Mouse (Mus musculus): Measurements from ENCODE around the gene Dtx2. TPM values are rescaled to one million over a fixed set of nuclear protein-coding genes. Genes with fewer than 3 reads are reported as not detected.

Gene Dtx2
- total RNA-seq (2023): 31.2 to 37.8 TPM (median 33.0 TPM) in 4 replicates

GRCm38 (mm10) chr5:135994725-135995687 lies at the start of gene Dtx2:
Gene Dtx2 (plus strand): TSS chr5:135994800.

GRCm38 (mm10) chr5:135974365-135974764 lies 20.2 kb upstream of the Dtx2 start, which contains the start of gene Ssc4d:
Gene Ssc4d (minus strand): TSS chr5:135974531.

GRCm38 (mm10) chr5:135979904-135980303 lies 14.7 kb upstream of the Dtx2 start, which contains the start of gene Zp3:
Gene Zp3 (plus strand): TSS chr5:135980099.

GRCm38 (mm10) chr5:136038258-136039214 lies 43.9 kb downstream of the Dtx2 start, which contains the start of gene Upk3b:
Gene Upk3b (plus strand): TSS chr5:136038496.

GRCm38 (mm10) chr5:136054301-136055077 lies 59.9 kb downstream of the Dtx2 start, which contains the start of gene Upk3bl:
Gene Upk3bl (plus strand): TSS chr5:136054492.

Other genes with a start within 250 kb of the Dtx2 start
- gene Styxl1, start 216.4 kb upstream of the Dtx2 start, total RNA-seq (2023): 1.2 TPM in 1 of 4 replicates, not detected in the others
- 143 to 159 TPM (median 155 TPM) in 4 replicates for gene Mdh2, start 216.3 kb upstream of the Dtx2 start, total RNA-seq (2023)
- 0.38 TPM in 1 of 4 replicates, not detected in the others for gene Srrm3, start 187.9 kb upstream of the Dtx2 start, total RNA-seq (2023)
- 3.1 to 8.8 TPM (median 5.6 TPM) in 4 replicates for gene Hspb1, start 106.9 kb upstream of the Dtx2 start, total RNA-seq (2023)
- 79.7 to 98.2 TPM (median 86.5 TPM) in 4 replicates for gene Ywhag, start 60.2 kb upstream of the Dtx2 start, total RNA-seq (2023)
- gene Ssc4d, start 20.3 kb upstream of the Dtx2 start, total RNA-seq (2023): 0.51 to 2.4 TPM (median 1.3 TPM) in 4 replicates
- not detected in 4 replicates for gene Zp3, start 14.7 kb upstream of the Dtx2 start, total RNA-seq (2023)
- gene Upk3b, start 43.7 kb downstream of the Dtx2 start, total RNA-seq (2023): 0.54 to 1.0 TPM (median 0.61 TPM) in 4 replicates
- not detected in 4 replicates for gene Upk3bl, start 59.7 kb downstream of the Dtx2 start, total RNA-seq (2023)
- 14.8 to 21.8 TPM (median 18.1 TPM) in 4 replicates for gene Rasa4, start 89.1 kb downstream of the Dtx2 start, total RNA-seq (2023)
- 54.5 to 72.5 TPM (median 67.0 TPM) in 4 replicates for gene Polr2j, start 121.8 kb downstream of the Dtx2 start, total RNA-seq (2023)
- 26.5 to 30.0 TPM (median 27.8 TPM) in 4 replicates for gene Lrwd1, start 141.3 kb downstream of the Dtx2 start, total RNA-seq (2023)
- 8.9 to 15.0 TPM (median 10.9 TPM) in 4 replicates for gene Alkbh4, start 141.3 kb downstream of the Dtx2 start, total RNA-seq (2023)
- gene Orai2, start 175.9 kb downstream of the Dtx2 start, total RNA-seq (2023): 58.7 to 73.7 TPM (median 62.0 TPM) in 4 replicates
- gene Prkrip1, start 204.2 kb downstream of the Dtx2 start, total RNA-seq (2023): 19.6 to 44.4 TPM (median 36.7 TPM) in 4 replicates